Mouse (Mus musculus): Measurements from ENCODE around the gene Prpf8. TPM values are rescaled to one million over a fixed set of nuclear protein-coding genes. Genes with fewer than 3 reads are reported as not detected.

Prpf8 gene
- polyA plus RNA-seq, 1 experiment from 2014 or later = 66.2 TPM

GRCm38 (mm10) chr11:75537025-75537414, 50.4 kb downstream of the Prpf8 start:
- Histone ChIP-seq H3K27ac (ENCODE audit: low read length) (no peak overlapping the region), H3K36me3 (ENCODE audit: insufficient read depth, low read length) (no peaks in the 10 kb centered on the region), H3K9me3 (ENCODE audit: low read length) (no peaks in the 10 kb centered on the region), H3K4me3 (ENCODE audit: low read length) (no peak overlapping the region), H3K27me3 (ENCODE audit: insufficient read depth, low read length) (no peaks in the 10 kb centered on the region), H3K4me2 (replicated peaks; ENCODE audit: low read depth, low read length) (no peak overlapping the region), H3K9ac (replicated peaks; ENCODE audit: low read length) (no peak overlapping the region), H3K4me1 (ENCODE audit: insufficient read depth, low read length) (peaks cover 40% of the 10 kb centered on the region)
- ATAC-seq (ENCODE audit: low FRiP score, low TSS enrichment) = no peak
- WGBS = 87% methylated on average over 8 of the region's 8 CpGs

GRCm38 (mm10) chr11:75537491-75538183, 51.0 kb downstream of the Prpf8 start:
- Histone ChIP-seq H3K36me3 (ENCODE audit: insufficient read depth, low read length) (no peaks in the 10 kb centered on the region), H3K4me2 (replicated peaks; ENCODE audit: low read depth, low read length) (no peak overlapping the region), H3K27me3 (ENCODE audit: insufficient read depth, low read length) (no peaks in the 10 kb centered on the region), H3K4me1 (ENCODE audit: insufficient read depth, low read length) (peaks cover 39% of the 10 kb centered on the region), H3K9ac (replicated peaks; ENCODE audit: low read length) (peak overlapping the region; percentile 28), H3K4me3 (ENCODE audit: low read length) (no peak overlapping the region), H3K27ac (ENCODE audit: low read length) (peak overlapping the region; percentile 54), H3K9me3 (ENCODE audit: low read length) (no peaks in the 10 kb centered on the region)
- ATAC-seq (ENCODE audit: low FRiP score, low TSS enrichment) = peak; percentile 32; the same call in 1 of the 2 replicates
- 51% methylated on average over 11 of the region's 11 CpGs for WGBS

GRCm38 (mm10) chr11:75538184-75538969, 51.8 kb downstream of the Prpf8 start:
- 47% methylated on average over 9 of the region's 9 CpGs for WGBS
- peak; percentile 22; the same call in 1 of the 2 replicates for ATAC-seq (ENCODE audit: low FRiP score, low TSS enrichment)
- Histone ChIP-seq H3K9me3 (ENCODE audit: low read length) (no peaks in the 10 kb centered on the region), H3K36me3 (ENCODE audit: insufficient read depth, low read length) (no peaks in the 10 kb centered on the region), H3K9ac (replicated peaks; ENCODE audit: low read length) (peak overlapping the region; percentile 36), H3K4me3 (ENCODE audit: low read length) (no peak overlapping the region), H3K27ac (ENCODE audit: low read length) (peak overlapping the region; percentile 54), H3K4me1 (ENCODE audit: insufficient read depth, low read length) (peaks cover 35% of the 10 kb centered on the region), H3K4me2 (replicated peaks; ENCODE audit: low read depth, low read length) (no peak overlapping the region), H3K27me3 (ENCODE audit: insufficient read depth, low read length) (no peaks in the 10 kb centered on the region)

GRCm38 (mm10) chr11:75538970-75539299, 52.3 kb downstream of the Prpf8 start:
- Histone ChIP-seq H3K4me2 (replicated peaks; ENCODE audit: low read depth, low read length) (no peak overlapping the region), H3K9me3 (ENCODE audit: low read length) (no peaks in the 10 kb centered on the region), H3K36me3 (ENCODE audit: insufficient read depth, low read length) (no peaks in the 10 kb centered on the region), H3K9ac (replicated peaks; ENCODE audit: low read length) (0 out of 2 replicates have a peak overlapping the region, but pooled peaks have one; percentile 36), H3K27ac (ENCODE audit: low read length) (peak overlapping the region; percentile 54; the same call in 1 of the 2 replicates), H3K27me3 (ENCODE audit: insufficient read depth, low read length) (no peaks in the 10 kb centered on the region), H3K4me1 (ENCODE audit: insufficient read depth, low read length) (peaks cover 30% of the 10 kb centered on the region), H3K4me3 (ENCODE audit: low read length) (no peak overlapping the region)
- WGBS = 78% methylated on average over 13 of the region's 13 CpGs
- no peak for ATAC-seq (ENCODE audit: low FRiP score, low TSS enrichment)

GRCm38 (mm10) chr11:75540209-75540608, 53.6 kb downstream of the Prpf8 start:
- Histone ChIP-seq H3K36me3 (ENCODE audit: insufficient read depth, low read length) (no peaks in the 10 kb centered on the region), H3K9me3 (ENCODE audit: low read length) (no peaks in the 10 kb centered on the region), H3K4me3 (ENCODE audit: low read length) (no peak overlapping the region), H3K9ac (replicated peaks; ENCODE audit: low read length) (no peak overlapping the region), H3K4me1 (ENCODE audit: insufficient read depth, low read length) (peaks cover 20% of the 10 kb centered on the region), H3K4me2 (replicated peaks; ENCODE audit: low read depth, low read length) (no peak overlapping the region), H3K27me3 (ENCODE audit: insufficient read depth, low read length) (no peaks in the 10 kb centered on the region), H3K27ac (ENCODE audit: low read length) (no peak overlapping the region)
- 68% methylated on average over 8 of the region's 8 CpGs for WGBS
- ATAC-seq (ENCODE audit: low FRiP score, low TSS enrichment) = no peak

GRCm38 (mm10) chr11:75540710-75541581, 54.3 kb downstream of the Prpf8 start:
- H3K36me3 ChIP-seq (ENCODE audit: insufficient read depth, low read length) = no peaks in the 10 kb centered on the region
- H3K4me2 ChIP-seq (replicated peaks; ENCODE audit: low read depth, low read length) = no peak overlapping the region
- peak; percentile 50; the same call in 1 of the 2 replicates for ATAC-seq (ENCODE audit: low FRiP score, low TSS enrichment)
- no peak overlapping the region for H3K4me3 ChIP-seq (ENCODE audit: low read length)
- WGBS = 75% methylated on average over 19 of the region's 19 CpGs
- peaks cover 16% of the 10 kb centered on the region for H3K4me1 ChIP-seq (ENCODE audit: insufficient read depth, low read length)
- H3K27me3 ChIP-seq (ENCODE audit: insufficient read depth, low read length) = no peaks in the 10 kb centered on the region
- H3K9me3 ChIP-seq (ENCODE audit: low read length) = no peaks in the 10 kb centered on the region
- no peak overlapping the region for H3K9ac ChIP-seq (replicated peaks; ENCODE audit: low read length)
- no peak overlapping the region for H3K27ac ChIP-seq (ENCODE audit: low read length)

- 88% methylated on average over 9 of the region's 9 CpGs for WGBS
- Histone ChIP-seq H3K36me3 (ENCODE audit: insufficient read depth, low read length) (no peaks in the 10 kb centered on the region), H3K9ac (replicated peaks; ENCODE audit: low read length) (no peak overlapping the region), H3K4me3 (ENCODE audit: low read length) (no peak overlapping the region), H3K27ac (ENCODE audit: low read length) (no peak overlapping the region), H3K27me3 (ENCODE audit: insufficient read depth, low read length) (no peaks in the 10 kb centered on the region), H3K9me3 (ENCODE audit: low read length) (no peaks in the 10 kb centered on the region), H3K4me2 (replicated peaks; ENCODE audit: low read depth, low read length) (no peak overlapping the region), H3K4me1 (ENCODE audit: insufficient read depth, low read length) (peaks cover 1% of the 10 kb centered on the region; the same call in 1 of the 2 replicates)
- ATAC-seq (ENCODE audit: low FRiP score, low TSS enrichment) = no peak
These were observed 58.1 kb downstream of the Prpf8 start for GRCm38 (mm10) chr11:75544713-75545112.

GRCm38 (mm10) chr11:75546057-75546456, 59.4 kb downstream of the Prpf8 start:
- Histone ChIP-seq H3K9ac (replicated peaks; ENCODE audit: low read length) (no peak overlapping the region), H3K4me2 (replicated peaks; ENCODE audit: low read depth, low read length) (no peak overlapping the region), H3K4me3 (ENCODE audit: low read length) (no peak overlapping the region), H3K27ac (ENCODE audit: low read length) (no peak overlapping the region), H3K4me1 (ENCODE audit: insufficient read depth, low read length) (peaks cover 9% of the 10 kb centered on the region), H3K9me3 (ENCODE audit: low read length) (no peaks in the 10 kb centered on the region), H3K27me3 (ENCODE audit: insufficient read depth, low read length) (no peaks in the 10 kb centered on the region), H3K36me3 (ENCODE audit: insufficient read depth, low read length) (no peaks in the 10 kb centered on the region)
- ATAC-seq (ENCODE audit: low FRiP score, low TSS enrichment) = no peak
- WGBS = 77% methylated on average over 4 of the region's 4 CpGs

GRCm38 (mm10) chr11:75549658-75550111, 63.1 kb downstream of the Prpf8 start:
- Histone ChIP-seq H3K27me3 (ENCODE audit: insufficient read depth, low read length) (no peaks in the 10 kb centered on the region), H3K9me3 (ENCODE audit: low read length) (no peaks in the 10 kb centered on the region), H3K9ac (replicated peaks; ENCODE audit: low read length) (no peak overlapping the region; the same call in 1 of the 2 replicates), H3K4me3 (ENCODE audit: low read length) (no peak overlapping the region), H3K27ac (ENCODE audit: low read length) (no peak overlapping the region), H3K4me1 (ENCODE audit: insufficient read depth, low read length) (peaks cover 22% of the 10 kb centered on the region), H3K36me3 (ENCODE audit: insufficient read depth, low read length) (no peaks in the 10 kb centered on the region), H3K4me2 (replicated peaks; ENCODE audit: low read depth, low read length) (no peak overlapping the region)
- WGBS = 21% methylated on average over 5 of the region's 5 CpGs
- no peak for ATAC-seq (ENCODE audit: low FRiP score, low TSS enrichment)
